Mouse (Mus musculus) CH12.LX (cell line): ENCODE data around the gene Arl6ip4. TPM values are rescaled to one million over a fixed set of nuclear protein-coding genes. Genes with fewer than 3 reads are reported as not detected.
A peak's percentile ranks its signal among the peaks of the same experiment; 100 is the strongest.

Experiments
- DNase-seq: peaks from one replicate; pipeline ENCODE4 v3.0.0-alpha.2; 2013; ENCODE audit errors: extremely low read depth
- H3K27ac ChIP-seq: 2 replicates; pipeline ENCODE4 v1.5.1; 2012; ENCODE audit warnings: low read depth, mild to moderate bottlenecking, control low read depth, moderate library complexity; ENCODE audit not compliant: insufficient read depth
- H3K27me3 ChIP-seq: replicated peaks from 2 replicates; pipeline ENCODE3; 2012; ENCODE audit warnings: inconsistent platforms
- H3K36me3 ChIP-seq, 2 experiments: replicated peaks in 1 of 2; 2 replicates each; pipeline versions ENCODE3 to v1.6.1; 2012; ENCODE audit warnings: inconsistent platforms in 1 of 2, low read length in 1 of 2, mild to moderate bottlenecking in 1 of 2, mixed read lengths in 1 of 2, moderate library complexity in 1 of 2; ENCODE audit not compliant: control insufficient read depth in 1 of 2, insufficient read depth in 1 of 2
- H3K4me1 ChIP-seq, 2 experiments: 2 replicates each; pipeline ENCODE4 v1.6.1; 2012; ENCODE audit warnings: inconsistent platforms in 1 of 2, moderate library complexity in 1 of 2; ENCODE audit not compliant: insufficient read depth in 2 of 2, control insufficient read depth in 1 of 2
- H3K4me2 ChIP-seq: 2 replicates; pipeline ENCODE4 v1.6.1; 2012; ENCODE audit warnings: low read depth, mild to moderate bottlenecking, control low read depth; ENCODE audit not compliant: poor library complexity, insufficient read depth, severe bottlenecking
- H3K4me3 ChIP-seq, 3 experiments: fragments of 150-350 bp in 1 of 3; sonication (generic) in 1 of 3; replicated peaks in 1 of 3; 2 replicates each; pipeline versions ENCODE3 to v1.5.1; 2011 to 2012; ENCODE audit warnings: low read depth in 2 of 3, low read length in 2 of 3, mild to moderate bottlenecking in 2 of 3, moderate library complexity in 2 of 3, control low read depth in 1 of 3, improper control_type of control experiment in 1 of 3, inconsistent platforms in 1 of 3, mixed read lengths in 1 of 3; ENCODE audit not compliant: poor library complexity in 1 of 3
- H3K79me2 ChIP-seq: replicated peaks from 2 replicates; pipeline ENCODE4 v1.6.1; 2012; ENCODE audit warnings: mild to moderate bottlenecking, moderate library complexity; ENCODE audit not compliant: control insufficient read depth, poor library complexity, insufficient read depth, severe bottlenecking; ENCODE audit errors: extremely low read depth
- H3K9ac ChIP-seq: 2 replicates; pipeline ENCODE4 v1.6.1; 2012; ENCODE audit warnings: low read depth, mild to moderate bottlenecking, control low read depth, moderate library complexity; ENCODE audit not compliant: insufficient read depth
- H3K9me3 ChIP-seq: replicated peaks from 2 replicates; pipeline ENCODE3; 2012; ENCODE audit warnings: low read length, inconsistent platforms, mixed read lengths
- CTCF ChIP-seq, 2 experiments: IDR thresholded peaks in 1 of 2; conservative IDR thresholded peaks in 1 of 2; 2 replicates each; pipeline ENCODE4 v1.5.1; 2011 to 2012; ENCODE audit warnings: low read depth in 2 of 2, low read length in 2 of 2, improper control_type of control experiment in 1 of 2, inconsistent platforms in 1 of 2, mild to moderate bottlenecking in 1 of 2, moderate library complexity in 1 of 2
- ELF1 ChIP-seq: IDR thresholded peaks from 2 replicates; pipeline ENCODE4 v1.6.1; 2014; ENCODE audit warnings: low read depth, mild to moderate bottlenecking, inconsistent platforms, low read length, improper control_type of control experiment
- EP300 ChIP-seq: IDR thresholded peaks from 2 replicates; pipeline ENCODE4 v1.6.1; 2011; ENCODE audit warnings: low read length, improper control_type of control experiment
- HCFC1 ChIP-seq: IDR thresholded peaks from 2 replicates; pipeline ENCODE4 v1.6.1; 2012; ENCODE audit warnings: low read depth, mild to moderate bottlenecking, inconsistent platforms, low read length, improper control_type of control experiment
- MAFK ChIP-seq: IDR thresholded peaks from 2 replicates; pipeline ENCODE4 v1.6.1; 2011; ENCODE audit warnings: low read length, improper control_type of control experiment; ENCODE audit not compliant: insufficient replicate concordance
- MEF2A ChIP-seq: IDR thresholded peaks from 2 replicates; pipeline ENCODE4 v1.6.1; 2014; ENCODE audit warnings: low read depth, mild to moderate bottlenecking, inconsistent platforms, low read length, improper control_type of control experiment, borderline replicate concordance
- MXI1 ChIP-seq: IDR thresholded peaks from 2 replicates; pipeline ENCODE4 v1.6.1; 2011; ENCODE audit warnings: mild to moderate bottlenecking, low read depth, low read length, improper control_type of control experiment
- NELFE ChIP-seq: IDR thresholded peaks from 2 replicates; pipeline ENCODE4 v1.6.1; 2011; ENCODE audit warnings: low read depth, low read length, improper control_type of control experiment
- PAX5 ChIP-seq: IDR thresholded peaks from 2 replicates; pipeline ENCODE4 v1.6.1; 2012; ENCODE audit warnings: low read length, inconsistent platforms, mixed read lengths
- POLR2A ChIP-seq: IDR thresholded peaks from 2 replicates; pipeline ENCODE4 v1.6.1; 2011; ENCODE audit warnings: low read depth, mild to moderate bottlenecking, improper control_type of control experiment, low read length
- POLR2AphosphoS2 ChIP-seq: IDR thresholded peaks from 2 replicates; pipeline ENCODE4 v1.6.1; 2011; ENCODE audit warnings: low read depth, low read length, improper control_type of control experiment
- RAD21 ChIP-seq: IDR thresholded peaks from 2 replicates; pipeline ENCODE4 v1.6.1; 2011; ENCODE audit warnings: low read depth, mild to moderate bottlenecking, low read length, improper control_type of control experiment, moderate library complexity
- SIN3A ChIP-seq: IDR thresholded peaks from 2 replicates; pipeline ENCODE4 v1.6.1; 2012; ENCODE audit warnings: low read length, improper control_type of control experiment, inconsistent platforms
- UBTF ChIP-seq: IDR thresholded peaks from 2 replicates; pipeline ENCODE4 v1.6.1; 2012; ENCODE audit warnings: low read depth, mild to moderate bottlenecking, inconsistent platforms, low read length, improper control_type of control experiment, moderate library complexity
- ZKSCAN1 ChIP-seq: IDR thresholded peaks from 2 replicates; pipeline ENCODE4 v1.6.1; 2012; ENCODE audit warnings: low read depth, inconsistent platforms, low read length, improper control_type of control experiment, borderline replicate concordance
- dilution Hi-C: fragments of 300-500 bp; cut with MboI; formaldehyde crosslinking; loops from 2 replicates; pipeline ENCODE4 v1.14.3; 2020; ENCODE audit warnings: low sequenced_read_pairs; ENCODE audit not compliant: extremely low pct_unique_long_range_greater_than_20kb, extremely low pct_ligation_motif_present
- in situ Hi-C: fragments of 300-500 bp; cut with MboI; formaldehyde crosslinking; loops from 3 replicates; pipeline ENCODE4 v1.14.3; 2019; ENCODE audit warnings: low sequenced_read_pairs, low pct_ligation_motif_present, low pct_unique_long_range_greater_than_20kb, mixed read lengths
- polyA plus RNA-seq: library from polyadenylated mRNA; unstranded; fragments of >175 nt; gene quantifications from 2 replicates; pipeline ENCODE4 v1.2.1, GENCODE M21; 2012; ENCODE audit warnings: low read depth; ENCODE audit not compliant: insufficient read length
- total RNA-seq, 2 experiments: library from RNA; depleted of rRNA; stranded (reverse); fragments of 300-350 nt in 1 of 2; fragments of >200 nt in 1 of 2; gene quantifications; 2 replicates each; pipeline ENCODE4 v1.2.3; 2012 to 2014

The Arl6ip4 gene
- total and polyA plus RNA-seq, 3 experiments = 37.2 to 130 (median 63.2) TPM

DNA sequence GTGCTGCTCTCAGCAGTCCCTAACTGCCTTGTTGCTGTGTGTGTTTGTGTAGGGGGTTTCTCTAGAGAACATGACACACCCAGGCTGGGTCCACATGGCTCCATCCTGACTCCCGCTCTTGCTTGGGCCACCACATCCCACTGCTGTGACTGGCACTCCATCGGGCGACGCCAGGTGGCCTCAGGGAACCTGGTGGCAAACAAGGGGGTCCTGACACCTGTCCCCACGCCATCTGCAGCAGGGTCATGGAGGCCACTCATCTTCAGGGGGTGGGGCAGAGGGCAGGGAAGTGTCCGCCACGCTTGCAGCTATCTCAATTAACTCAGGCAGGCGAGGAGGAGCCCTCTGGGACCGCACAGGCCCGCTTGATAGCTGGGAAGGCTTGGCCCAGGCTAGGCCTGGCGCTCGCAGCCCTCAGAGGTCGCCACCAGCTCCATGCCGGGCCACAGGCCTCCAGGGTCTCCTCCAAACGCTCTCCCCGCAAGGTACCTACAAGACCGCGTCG lies 20.8 kb upstream of the Arl6ip4 start:
- H3K27ac ChIP-seq = no peak overlapping the region
- in situ Hi-C loops (no loop called here), dilution Hi-C loops (no loop called here)
- H3K4me2 ChIP-seq = 0 out of 2 replicates have a peak overlapping the region, but pooled peaks have one; percentile 19
- H3K36me3 ChIP-seq = peaks cover 0 to 40% of the 10 kb centered on the region in 2 experiments
- no peak overlapping the region for H3K9ac ChIP-seq
- DNase-seq = no peak
- peaks cover 0 to 8% of the 10 kb centered on the region in 2 experiments; a peak in 2 of 4 replicates for H3K4me1 ChIP-seq
- H3K4me3 ChIP-seq = peak overlapping the region in 1 of 3 experiments; percentile 14
- peaks cover 2% of the 10 kb centered on the region for H3K27me3 ChIP-seq
- peaks cover 10% of the 10 kb centered on the region for H3K9me3 ChIP-seq
- no peaks in the 10 kb centered on the region for H3K79me2 ChIP-seq
- TF ChIP-seq ZKSCAN1 (no peak), HCFC1 (no peak), MXI1 (no peak), POLR2AphosphoS2 (no peak), MEF2A (no peak), PAX5 (no peak), CTCF (conservative IDR thresholded peaks at IDR 0.05 in 1 of 2, IDR thresholded peaks at IDR 0.05 in 1 of 2; ENCODE audit: low read depth in 2 of 2, low read length in 2 of 2) (no peak), SIN3A (no peak), MAFK (no peak), UBTF (no peak), RAD21 (no peak), POLR2A (no peak), EP300 (no peak)

DNA sequence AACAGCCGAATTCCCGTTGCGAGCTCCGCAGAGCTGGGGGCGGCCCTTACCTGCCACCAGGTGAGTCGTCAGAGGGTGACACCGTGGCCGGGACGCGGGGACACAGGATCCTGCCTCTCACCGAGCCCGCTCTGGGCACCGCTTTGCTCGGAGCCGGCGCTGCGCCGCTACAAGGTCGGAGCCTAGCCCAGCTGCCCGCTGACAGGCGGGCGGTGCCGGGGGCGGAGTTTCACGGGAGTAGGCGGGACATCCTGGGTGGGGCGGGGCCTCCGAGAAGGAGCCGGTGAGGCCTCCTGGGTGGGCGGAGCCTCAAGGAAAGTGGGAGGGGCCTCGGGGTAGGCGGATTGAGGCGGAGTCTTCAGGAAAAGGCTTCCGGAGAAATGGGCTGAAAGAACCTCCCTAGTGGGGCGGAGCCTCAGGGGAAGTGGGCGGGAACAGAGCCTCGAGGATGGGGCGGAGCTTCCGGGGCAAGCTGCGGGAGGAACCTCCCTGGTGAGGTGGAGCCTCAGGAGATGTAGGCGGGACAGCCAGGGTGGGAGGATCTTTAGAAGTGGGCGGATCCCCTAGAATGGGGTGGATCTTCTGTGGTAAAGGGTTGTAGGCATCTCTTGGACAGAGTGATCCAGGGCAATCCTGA lies 20.2 kb upstream of the Arl6ip4 start, which contains the start of gene Abcb9:
Abcb9 (minus strand) TSS at position 203 of the 637 bp plus-strand sequence.
- DNase-seq = peak; percentile 88
- Histone ChIP-seq H3K4me3 (peak within 1 kb of the TSS in 1 of 3 experiments; percentile 14), H3K9ac (no peak within 1 kb of the TSS), H3K4me1 (peaks cover 0 to 8% of the 10 kb centered on the region in 2 experiments; a peak in 2 of 4 replicates), H3K79me2 (no peaks in the 10 kb centered on the region), H3K27me3 (peaks cover 2% of the 10 kb centered on the region), H3K9me3 (peaks cover 10% of the 10 kb centered on the region), H3K4me2 (peak within 1 kb of the TSS; percentile 19; the same call in 1 of the 2 replicates), H3K36me3 (peaks cover 0 to 40% of the 10 kb centered on the region in 2 experiments), H3K27ac (no peak within 1 kb of the TSS)
- TF ChIP-seq POLR2A (no peak), NELFE (no peak), ELF1 (peak; percentile 66)
- in situ Hi-C loops = no loop called here
- dilution Hi-C loops = no loop called here
